Mouse (Mus musculus): Measurements from ENCODE around the gene Tsg101. TPM values are rescaled to one million over a fixed set of nuclear protein-coding genes. Genes with fewer than 3 reads are reported as not detected.

Gene Tsg101
- polyA plus RNA-seq, 1 experiment, result 70.8 TPM

DNA sequence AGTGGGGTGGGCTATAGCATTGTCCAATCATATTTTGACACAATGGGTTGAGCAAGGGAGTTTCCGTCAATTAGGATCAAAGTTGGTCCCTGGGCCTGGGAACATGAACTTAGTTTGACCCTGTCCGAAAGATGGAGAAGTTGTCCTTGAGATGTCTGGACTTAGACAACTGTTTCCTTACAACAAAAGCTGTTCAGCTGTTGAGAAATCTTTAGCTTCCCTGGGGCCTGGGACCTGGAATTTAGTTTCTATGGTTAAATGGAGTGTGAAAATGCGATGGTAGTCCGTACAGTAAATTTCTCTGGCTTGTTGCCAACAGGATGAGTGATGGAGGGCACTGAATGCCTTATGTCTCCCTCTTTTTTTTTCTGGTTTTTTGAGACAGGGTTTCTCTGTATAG lies 2.3 kb upstream of the Tsg101 start:
- H3K36me3 ChIP-seq (ENCODE audit: control insufficient read depth, insufficient read depth), result no peaks in the 10 kb centered on the region
- TF ChIP-seq MYOG (IDR thresholded peaks at IDR 0.05; ENCODE audit: control insufficient read depth, extremely low read depth, insufficient read length) (no peak), CEBPB (IDR thresholded peaks at IDR 0.05; ENCODE audit: low read depth) (no peak), USF1 (IDR thresholded peaks at IDR 0.05; ENCODE audit: low read depth) (no peak), CTCF (IDR thresholded peaks at IDR 0.05; ENCODE audit: control insufficient read depth, insufficient read depth, insufficient read length) (no peak), MAX (IDR thresholded peaks at IDR 0.05) (no peak), MYOD1 (IDR thresholded peaks at IDR 0.05; ENCODE audit: control insufficient read depth, insufficient read length, low read depth) (no peak), FOSL1 (IDR thresholded peaks at IDR 0.05; ENCODE audit: insufficient read depth, low read length, poor library complexity, severe bottlenecking) (no peak)
- no peak overlapping the region for H3K4me3 ChIP-seq (ENCODE audit: insufficient read depth, poor library complexity, severe bottlenecking)
- no peaks in the 10 kb centered on the region for H3K27me3 ChIP-seq (ENCODE audit: control insufficient read depth, insufficient read depth, insufficient read length)
- H3K79me2 ChIP-seq (ENCODE audit: control insufficient read depth, insufficient read depth), result peaks cover 26% of the 10 kb centered on the region
- no peak overlapping the region for H3ac ChIP-seq (ENCODE audit: control insufficient read depth, insufficient read length, low read depth)
- H3K79me3 ChIP-seq (ENCODE audit: low read depth), result peaks cover 24% of the 10 kb centered on the region

DNA sequence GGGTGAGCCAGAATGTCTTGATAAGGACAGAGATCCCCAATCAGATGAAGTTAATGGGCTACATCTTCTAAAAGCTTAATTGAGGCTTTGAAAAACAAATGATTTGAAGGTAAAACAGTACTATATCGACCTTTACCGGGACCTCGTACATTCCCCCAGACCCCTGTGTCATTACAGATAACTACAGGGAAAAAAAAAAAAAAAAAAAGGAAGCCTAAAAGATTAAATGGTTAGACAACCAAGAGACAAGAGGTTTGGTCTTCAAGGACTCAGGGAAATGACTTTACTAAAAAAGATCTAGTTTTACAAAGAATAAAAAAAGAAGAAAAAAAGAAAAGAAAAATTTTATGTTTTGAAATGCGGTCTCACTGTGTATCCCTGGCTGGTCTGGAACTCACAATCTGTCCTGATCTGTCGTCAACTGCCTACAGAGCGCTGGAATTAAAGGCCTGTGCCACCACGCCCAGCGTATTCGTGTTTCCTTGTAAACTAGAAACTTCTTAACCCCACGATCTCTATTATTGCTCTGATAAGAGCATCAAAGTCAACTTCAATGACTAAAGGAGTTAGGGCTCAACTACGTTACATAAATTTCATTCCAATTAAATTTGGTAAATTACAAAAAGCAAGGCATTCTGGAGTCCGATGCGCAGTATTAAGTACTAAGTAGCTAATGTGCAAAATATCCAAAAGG lies 944 bp downstream of the Tsg101 start:
- no peaks in the 10 kb centered on the region for H3K27me3 ChIP-seq (ENCODE audit: control insufficient read depth, insufficient read depth, insufficient read length)
- H3K79me2 ChIP-seq (ENCODE audit: control insufficient read depth, insufficient read depth), result peaks cover 59% of the 10 kb centered on the region
- peaks cover 52% of the 10 kb centered on the region for H3K79me3 ChIP-seq (ENCODE audit: low read depth)
- peaks cover 15% of the 10 kb centered on the region for H3K36me3 ChIP-seq (ENCODE audit: control insufficient read depth, insufficient read depth)
- peak overlapping the region; percentile 21 for H3ac ChIP-seq (ENCODE audit: control insufficient read depth, insufficient read length, low read depth)
- TF ChIP-seq MYOD1 (IDR thresholded peaks at IDR 0.05; ENCODE audit: control insufficient read depth, insufficient read length, low read depth) (no peak), USF1 (IDR thresholded peaks at IDR 0.05; ENCODE audit: low read depth) (no peak), CTCF (IDR thresholded peaks at IDR 0.05; ENCODE audit: control insufficient read depth, insufficient read depth, insufficient read length) (no peak), CEBPB (IDR thresholded peaks at IDR 0.05; ENCODE audit: low read depth) (no peak), MYOG (IDR thresholded peaks at IDR 0.05; ENCODE audit: control insufficient read depth, extremely low read depth, insufficient read length) (no peak), FOSL1 (IDR thresholded peaks at IDR 0.05; ENCODE audit: insufficient read depth, low read length, poor library complexity, severe bottlenecking) (no peak), MAX (IDR thresholded peaks at IDR 0.05) (no peak)
- H3K4me3 ChIP-seq (ENCODE audit: insufficient read depth, poor library complexity, severe bottlenecking), result peak overlapping the region; percentile 78

- Histone ChIP-seq H3K79me3 (ENCODE audit: low read depth) (peaks cover 54% of the 10 kb centered on the region), H3ac (ENCODE audit: control insufficient read depth, insufficient read length, low read depth) (no peak overlapping the region), H3K36me3 (ENCODE audit: control insufficient read depth, insufficient read depth) (peaks cover 29% of the 10 kb centered on the region), H3K4me3 (ENCODE audit: insufficient read depth, poor library complexity, severe bottlenecking) (no peak overlapping the region), H3K79me2 (ENCODE audit: control insufficient read depth, insufficient read depth) (peaks cover 65% of the 10 kb centered on the region), H3K27me3 (ENCODE audit: control insufficient read depth, insufficient read depth, insufficient read length) (no peaks in the 10 kb centered on the region)
- TF ChIP-seq MYOG (IDR thresholded peaks at IDR 0.05; ENCODE audit: control insufficient read depth, extremely low read depth, insufficient read length), result no peak
- TF ChIP-seq CTCF (IDR thresholded peaks at IDR 0.05; ENCODE audit: control insufficient read depth, insufficient read depth, insufficient read length), result no peak
- no peak for TF ChIP-seq CEBPB (IDR thresholded peaks at IDR 0.05; ENCODE audit: low read depth)
- TF ChIP-seq FOSL1 (IDR thresholded peaks at IDR 0.05; ENCODE audit: insufficient read depth, low read length, poor library complexity, severe bottlenecking), result no peak
- no peak for TF ChIP-seq MYOD1 (IDR thresholded peaks at IDR 0.05; ENCODE audit: control insufficient read depth, insufficient read length, low read depth)
- TF ChIP-seq MAX (IDR thresholded peaks at IDR 0.05), result no peak
- TF ChIP-seq USF1 (IDR thresholded peaks at IDR 0.05; ENCODE audit: low read depth), result no peak
Observed at GRCm38 (mm10) chr7:46916376-46916775, 3.4 kb downstream of the Tsg101 start.

DNA sequence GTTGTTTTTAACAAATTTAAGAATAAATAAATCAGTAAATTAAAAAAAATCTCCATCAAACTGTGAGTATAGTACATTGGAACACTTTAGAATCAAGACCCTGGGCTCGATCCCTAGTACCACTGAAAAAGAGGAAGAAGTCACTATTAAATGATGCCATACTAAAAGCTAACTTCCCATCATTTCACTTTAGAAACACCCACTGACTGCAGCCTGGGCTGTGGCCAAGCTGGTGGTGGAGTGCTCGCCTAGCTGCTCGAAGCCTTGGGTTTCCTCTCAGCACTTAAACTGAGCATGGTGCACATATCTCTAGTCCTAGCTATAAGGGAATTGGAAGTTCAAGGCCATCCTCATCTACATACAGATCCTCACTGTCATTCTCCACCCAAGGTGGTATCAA lies 8.5 kb downstream of the Tsg101 start:
- Histone ChIP-seq H3K4me3 (ENCODE audit: insufficient read depth, poor library complexity, severe bottlenecking) (no peak overlapping the region), H3K36me3 (ENCODE audit: control insufficient read depth, insufficient read depth) (peaks cover 70% of the 10 kb centered on the region), H3ac (ENCODE audit: control insufficient read depth, insufficient read length, low read depth) (no peak overlapping the region), H3K79me2 (ENCODE audit: control insufficient read depth, insufficient read depth) (peaks cover 31% of the 10 kb centered on the region), H3K79me3 (ENCODE audit: low read depth) (peaks cover 24% of the 10 kb centered on the region), H3K27me3 (ENCODE audit: control insufficient read depth, insufficient read depth, insufficient read length) (no peaks in the 10 kb centered on the region)
- TF ChIP-seq CTCF (IDR thresholded peaks at IDR 0.05; ENCODE audit: control insufficient read depth, insufficient read depth, insufficient read length), result no peak
- TF ChIP-seq FOSL1 (IDR thresholded peaks at IDR 0.05; ENCODE audit: insufficient read depth, low read length, poor library complexity, severe bottlenecking), result no peak
- TF ChIP-seq CEBPB (IDR thresholded peaks at IDR 0.05; ENCODE audit: low read depth), result no peak
- no peak for TF ChIP-seq MAX (IDR thresholded peaks at IDR 0.05)
- TF ChIP-seq USF1 (IDR thresholded peaks at IDR 0.05; ENCODE audit: low read depth), result no peak
- TF ChIP-seq MYOG (IDR thresholded peaks at IDR 0.05; ENCODE audit: control insufficient read depth, extremely low read depth, insufficient read length), result no peak
- TF ChIP-seq MYOD1 (IDR thresholded peaks at IDR 0.05; ENCODE audit: control insufficient read depth, insufficient read length, low read depth), result no peak

GRCm38 (mm10) chr7:46899343-46899742 lies 20.4 kb downstream of the Tsg101 start:
- Histone ChIP-seq H3K27me3 (ENCODE audit: control insufficient read depth, insufficient read depth, insufficient read length) (no peaks in the 10 kb centered on the region), H3K79me3 (ENCODE audit: low read depth) (peaks cover 1% of the 10 kb centered on the region), H3K36me3 (ENCODE audit: control insufficient read depth, insufficient read depth) (peaks cover 71% of the 10 kb centered on the region), H3ac (ENCODE audit: control insufficient read depth, insufficient read length, low read depth) (no peak overlapping the region), H3K79me2 (ENCODE audit: control insufficient read depth, insufficient read depth) (no peaks in the 10 kb centered on the region), H3K4me3 (ENCODE audit: insufficient read depth, poor library complexity, severe bottlenecking) (no peak overlapping the region)
- TF ChIP-seq FOSL1 (IDR thresholded peaks at IDR 0.05; ENCODE audit: insufficient read depth, low read length, poor library complexity, severe bottlenecking), result no peak
- no peak for TF ChIP-seq MYOG (IDR thresholded peaks at IDR 0.05; ENCODE audit: control insufficient read depth, extremely low read depth, insufficient read length)
- no peak for TF ChIP-seq CTCF (IDR thresholded peaks at IDR 0.05; ENCODE audit: control insufficient read depth, insufficient read depth, insufficient read length)
- no peak for TF ChIP-seq MYOD1 (IDR thresholded peaks at IDR 0.05; ENCODE audit: control insufficient read depth, insufficient read length, low read depth)
- TF ChIP-seq MAX (IDR thresholded peaks at IDR 0.05), result no peak
- no peak for TF ChIP-seq USF1 (IDR thresholded peaks at IDR 0.05; ENCODE audit: low read depth)
- TF ChIP-seq CEBPB (IDR thresholded peaks at IDR 0.05; ENCODE audit: low read depth), result no peak
